Mouse (Mus musculus) testis, adult 10 weeks (tissue): ENCODE data around the gene Vmn1r72. TPM values are rescaled to one million over a fixed set of nuclear protein-coding genes. Genes with fewer than 3 reads are reported as not detected.

Source experiments
- polyA plus RNA-seq: library from polyadenylated mRNA; stranded (reverse); fragments of 350-450 nt; fragmentation: Illumina TruSeq; extraction: RNeasy Lipid Tissue Mini Kit (QIAGEN cat#74804); gene quantifications from one replicate; pipeline ENCODE4 v1.2.3, GENCODE M21; 2014; ENCODE audit warnings: low read depth, low replicate concordance

Vmn1r72 gene
- polyA plus RNA-seq = not detected

GRCm38 (mm10) chr7:11680047-11680446 lies at the start of gene Vmn1r72:
TSS of gene Vmn1r72 (minus strand) at chr7:11680147.

Other genes starting within 250 kb of the Vmn1r72 start
- 1.1 TPM for gene Zscan4-ps2, start 165.8 kb downstream of the Vmn1r72 start, polyA plus RNA-seq
- not detected for gene Zscan4-ps3, start 70.8 kb downstream of the Vmn1r72 start, polyA plus RNA-seq
- not detected for gene Vmn1r73, start 50.1 kb upstream of the Vmn1r72 start, polyA plus RNA-seq
- not detected for gene Vmn1r74, start 153.8 kb upstream of the Vmn1r72 start, polyA plus RNA-seq
- gene Vmn1r75, start 194.5 kb upstream of the Vmn1r72 start, polyA plus RNA-seq = not detected